Mouse (Mus musculus) erythroblast, embryonic 14.5 days (primary cell): ENCODE measurements at regions not wholly inside any gene's neighbourhood (a gene's known extent, or its start where the extent isn't known, plus 50 kb on each side); places are given as distances from the start of the nearest gene placed in this dataset.

ENCODE experiments used
- GATA1 ChIP-seq: IDR thresholded peaks from 2 replicates; pipeline ENCODE4 v1.6.1; 2012; ENCODE audit warnings: low read length, inconsistent platforms, mixed read lengths
- TAL1 ChIP-seq: IDR thresholded peaks from 3 replicates; pipeline ENCODE4 v1.6.1; 2012; ENCODE audit warnings: low read length, inconsistent platforms, mixed read lengths

- TF ChIP-seq GATA1 (no peak), TAL1 (no peak)
Measured at GRCm38 (mm10) chr10:96841128-96841527, 224.3 kb downstream of the Btg1 start.
